Mouse (Mus musculus) layer of hippocampus, adult 9-10 months (tissue): ENCODE measurements around the gene March10.

Experiments
- DNase-seq: peaks from one replicate; pipeline ENCODE4 v3.0.0; 2022; ENCODE audit warnings: low spot score

The March10 gene

DNA sequence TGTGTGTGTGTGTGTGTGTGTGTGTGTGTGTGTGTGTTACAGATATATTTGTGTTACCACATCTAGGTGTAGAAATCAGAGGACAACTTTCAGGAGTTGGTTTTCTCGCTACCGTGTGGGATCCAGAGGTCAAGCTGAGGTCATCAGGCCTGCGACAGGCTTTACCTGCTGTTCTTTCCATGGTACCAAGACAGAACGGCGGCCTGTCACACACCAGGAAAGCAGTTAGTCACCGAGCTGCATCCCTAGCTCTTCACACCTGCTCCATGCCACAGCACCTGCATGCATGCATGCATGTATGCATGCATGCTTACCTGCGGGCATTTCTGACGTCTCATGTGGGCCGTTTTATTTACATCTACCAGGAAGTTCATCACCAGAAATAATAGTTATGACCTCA, 9.0 kb upstream of the March10 start:
- no peak for DNase-seq

DNA sequence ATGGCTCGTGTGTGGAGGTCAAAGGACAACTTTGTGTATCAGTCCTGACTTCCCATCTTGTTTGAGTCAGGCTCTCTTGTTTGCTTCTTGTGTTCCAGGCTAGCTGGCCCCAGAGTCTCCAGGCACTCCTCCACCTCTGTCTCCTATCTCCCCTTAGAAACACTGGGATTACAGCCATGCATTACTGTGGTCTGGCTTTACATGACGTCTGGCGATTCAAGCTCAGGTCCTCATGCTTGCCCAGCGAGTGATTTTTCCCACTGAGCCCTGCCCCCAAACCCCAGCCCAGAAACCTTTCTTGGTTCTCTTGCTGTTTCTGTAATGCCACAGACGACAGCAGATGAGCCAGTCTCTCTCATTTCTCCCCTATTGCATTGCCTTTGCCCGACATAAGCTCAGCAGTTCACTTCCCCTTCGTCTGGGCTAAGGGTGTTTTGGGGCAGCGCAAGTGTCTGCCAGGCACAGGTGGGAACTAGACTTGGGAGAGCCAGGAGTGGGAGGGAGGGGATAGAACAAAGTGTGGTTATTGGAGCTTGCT, 8.0 kb upstream of the March10 start:
- no peak for DNase-seq

- no peak for DNase-seq
Observed at GRCm38 (mm10) chr11:105459900-105460299, 3.4 kb upstream of the March10 start.

GRCm38 (mm10) chr11:105457041-105457440, 506 bp upstream of the March10 start:
- no peak for DNase-seq

DNA sequence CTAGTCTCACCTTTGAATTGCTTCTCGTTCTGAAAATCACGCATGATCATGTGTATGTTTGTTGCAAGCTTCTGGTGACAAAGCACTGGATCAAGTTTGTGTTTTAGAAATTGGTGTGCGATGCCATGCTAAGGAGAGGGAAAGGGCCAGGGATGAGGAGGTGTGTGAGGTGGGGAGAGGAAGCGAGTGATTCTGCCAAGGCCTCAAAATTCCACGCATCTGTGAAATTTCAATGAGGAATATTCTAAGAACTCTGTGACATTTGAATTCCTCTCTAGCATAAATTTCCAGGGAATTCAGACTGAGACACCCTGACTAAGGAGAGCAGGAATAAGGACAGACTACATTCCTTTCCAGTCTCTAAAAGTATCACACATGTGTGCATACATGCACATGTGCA, 1.4 kb downstream of the March10 start:
- DNase-seq = no peak

DNA sequence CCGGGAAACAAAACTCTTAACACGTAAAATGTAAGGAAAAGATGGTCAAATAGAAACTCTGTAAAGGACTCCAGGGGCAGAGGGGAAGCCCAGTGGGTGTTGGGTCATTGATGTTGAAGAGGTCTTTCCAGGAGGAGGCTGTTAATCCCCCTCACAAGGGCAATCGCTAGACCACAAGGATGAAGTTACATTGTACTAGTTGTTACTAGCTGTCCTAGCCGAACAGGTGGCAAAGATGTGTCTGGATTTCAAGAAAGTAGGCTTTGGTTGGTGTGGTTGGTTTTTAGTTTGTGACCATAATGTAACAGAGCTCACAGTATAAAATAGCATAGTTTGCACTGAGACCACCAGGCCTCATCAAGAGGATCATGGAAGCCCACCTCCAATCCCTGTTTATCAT, 3.5 kb downstream of the March10 start:
- no peak for DNase-seq

- DNase-seq = no peak
Observed at GRCm38 (mm10) chr11:105452504-105452903, 4.0 kb downstream of the March10 start.

GRCm38 (mm10) chr11:105451553-105452135, 4.9 kb downstream of the March10 start:
- no peak for DNase-seq

DNA sequence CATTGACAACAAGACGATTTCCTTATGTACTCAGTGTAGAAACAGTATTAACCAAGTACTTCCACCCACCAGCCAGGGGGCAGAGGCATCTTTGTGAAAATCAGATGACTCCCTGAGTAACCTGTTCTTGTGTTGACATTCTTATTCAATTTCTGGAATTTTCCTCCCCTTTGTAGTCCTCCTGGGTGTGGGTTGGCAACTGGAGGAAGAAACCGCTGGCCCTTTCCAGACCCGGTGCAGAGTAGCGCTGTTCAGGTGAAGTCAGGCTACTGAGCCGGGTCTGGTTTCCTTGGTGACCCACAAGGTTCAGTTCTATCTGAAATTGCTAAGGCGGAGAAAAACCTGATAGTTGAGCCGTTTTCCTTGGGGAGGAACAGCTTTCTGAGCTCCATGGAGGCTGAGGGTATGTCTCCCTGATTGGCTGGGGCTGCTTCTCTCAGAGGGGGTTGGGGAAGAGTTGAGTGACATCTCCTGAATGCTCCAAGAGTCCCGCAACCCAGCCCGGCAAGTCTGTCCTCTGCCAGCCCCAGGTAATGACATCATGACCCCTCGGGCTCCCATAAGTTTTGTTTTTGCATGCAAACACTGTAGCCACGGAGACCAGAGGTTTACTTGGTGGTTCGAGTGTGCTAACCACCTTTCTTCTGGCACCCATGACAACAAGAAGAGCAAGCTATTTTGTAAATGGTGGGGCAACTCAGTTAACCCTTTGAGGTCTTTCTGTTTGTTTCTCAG, 6.8 kb downstream of the March10 start:
- DNase-seq = no peak

- DNase-seq = peak; percentile 29
Observed at GRCm38 (mm10) chr11:105447661-105448060, 8.9 kb downstream of the March10 start.

GRCm38 (mm10) chr11:105446221-105446620, 10.3 kb downstream of the March10 start:
- no peak for DNase-seq

DNA sequence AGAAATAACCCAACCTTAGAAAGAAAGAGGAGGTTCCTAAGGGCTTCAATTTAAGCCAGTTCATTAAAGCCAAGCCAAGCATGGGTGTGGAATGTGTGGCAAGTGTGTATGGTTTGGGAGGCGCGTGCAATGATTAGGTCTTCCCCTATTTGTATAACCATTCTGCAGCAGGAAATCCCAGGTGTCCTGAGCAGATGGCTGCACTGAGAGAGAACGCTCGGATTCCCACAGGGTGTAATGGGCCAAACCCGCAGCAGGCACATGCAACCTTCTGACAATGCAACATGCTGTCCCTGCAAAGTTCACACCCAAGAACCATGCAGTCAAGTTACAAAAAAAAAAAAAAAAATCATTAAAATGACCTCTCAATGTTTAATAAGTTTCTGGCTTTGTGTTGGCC, 10.8 kb downstream of the March10 start:
- DNase-seq = no peak

DNA sequence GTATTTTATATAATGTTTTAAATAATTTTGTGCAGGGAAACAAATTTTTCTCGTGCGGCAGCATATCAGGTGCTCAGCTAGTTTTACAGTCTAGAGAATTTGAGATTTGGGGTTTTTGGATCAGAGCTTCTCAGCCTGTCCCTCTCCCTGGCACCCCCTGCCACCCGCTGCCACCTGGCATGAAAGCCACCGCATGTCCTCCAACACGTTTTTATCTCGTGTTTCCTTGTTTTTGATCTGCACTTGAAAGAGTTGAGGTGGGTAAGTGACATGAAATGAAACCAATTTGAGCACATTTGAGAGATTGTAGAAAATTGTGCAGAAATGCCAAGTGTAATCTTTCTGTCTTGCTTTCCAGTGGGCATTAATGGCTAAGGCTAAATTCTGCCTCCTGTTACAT, 11.6 kb downstream of the March10 start:
- no peak for DNase-seq

GRCm38 (mm10) chr11:105443505-105443904, 13.0 kb downstream of the March10 start:
- DNase-seq = no peak

- no peak for DNase-seq
Observed at GRCm38 (mm10) chr11:105439796-105440195, 16.7 kb downstream of the March10 start.

GRCm38 (mm10) chr11:105438907-105439306, 17.6 kb downstream of the March10 start:
- no peak for DNase-seq

DNA sequence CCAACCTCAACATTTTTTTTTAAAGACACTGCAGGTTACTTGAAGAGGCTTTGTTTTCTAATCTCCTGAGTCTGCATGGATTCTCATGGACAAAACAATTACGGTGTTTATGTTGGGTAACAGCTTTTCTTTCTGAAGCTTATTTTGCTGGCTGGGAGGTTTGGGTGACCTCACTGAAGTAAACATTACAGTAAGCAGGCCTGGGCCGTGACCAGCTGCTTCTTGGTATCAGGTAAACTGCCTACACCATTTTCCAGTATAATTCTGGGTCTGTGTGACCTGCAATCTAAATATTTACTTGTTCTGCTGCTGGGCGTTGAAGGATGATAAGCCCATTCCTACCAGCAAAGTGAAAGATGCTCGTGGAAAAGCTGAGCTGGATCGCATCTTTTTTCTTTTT, 30.1 kb downstream of the March10 start:
- no peak for DNase-seq

- no peak for DNase-seq
Observed at GRCm38 (mm10) chr11:105424643-105425042, 31.9 kb downstream of the March10 start.

DNA sequence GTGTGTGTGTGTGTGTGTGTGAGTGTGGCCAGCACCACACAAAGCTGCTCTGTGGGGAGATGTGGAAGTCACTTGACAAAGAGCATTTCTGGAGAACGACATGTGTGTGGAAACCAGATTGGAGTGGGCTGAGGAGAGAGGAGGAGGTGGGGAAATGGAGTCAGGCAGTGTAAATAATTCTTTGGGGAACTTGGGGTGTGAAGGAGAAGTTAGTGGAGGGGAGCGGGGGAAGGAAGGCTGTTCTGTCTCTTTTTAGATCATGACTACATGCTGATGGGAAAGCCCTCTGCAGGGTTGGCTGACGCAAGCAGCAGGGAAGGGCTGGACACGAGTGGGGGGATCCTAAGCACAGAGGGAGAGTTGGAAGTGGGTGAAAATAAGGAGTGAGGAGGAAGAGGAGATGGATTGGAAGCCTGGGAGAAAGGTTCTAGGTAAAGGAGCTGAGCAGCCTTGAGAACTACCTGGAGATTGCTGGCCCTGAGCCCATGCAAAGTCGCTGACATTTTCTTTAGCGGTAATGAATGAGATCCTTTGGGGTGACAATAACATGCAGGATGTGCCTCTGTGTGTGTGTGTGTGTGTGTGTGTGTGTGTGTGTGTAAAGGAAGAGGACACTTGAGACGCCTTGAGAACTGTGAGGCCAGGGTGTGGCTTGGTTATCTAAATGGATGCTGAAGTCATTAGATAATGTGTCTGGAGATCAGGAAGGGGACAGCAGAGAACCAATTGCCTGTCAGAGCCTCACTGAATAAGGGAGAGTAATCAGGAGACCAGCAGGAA, 35.7 kb downstream of the March10 start:
- DNase-seq = peak; percentile 47

- no peak for DNase-seq
Observed at GRCm38 (mm10) chr11:105419946-105420345, 36.6 kb downstream of the March10 start.

GRCm38 (mm10) chr11:105414009-105414408, 42.5 kb downstream of the March10 start:
- no peak for DNase-seq

DNA sequence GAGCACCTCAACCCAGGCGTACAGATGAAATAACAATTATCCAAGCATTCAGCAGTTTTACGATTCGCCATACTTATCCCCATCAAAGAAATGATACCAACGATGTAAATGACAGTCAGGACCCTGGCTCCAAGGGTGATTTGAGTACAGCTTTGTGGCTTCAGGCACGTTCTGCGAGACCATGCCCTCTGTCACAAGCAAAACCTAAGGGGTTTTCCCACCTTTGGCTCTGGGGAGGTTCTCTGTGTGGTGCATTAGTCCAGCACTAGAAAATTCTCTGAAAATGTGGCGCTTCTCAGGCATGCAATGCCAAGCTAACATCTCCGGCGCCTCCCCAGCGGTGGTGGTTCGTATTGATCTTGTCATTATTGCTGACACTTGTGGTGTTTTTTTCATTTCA, 47.1 kb downstream of the March10 start:
- DNase-seq = no peak
